Mouse (Mus musculus) neural tube, embryonic 10.5 days (tissue): ENCODE data around the gene A030005K14Rik.
A peak's percentile ranks its signal among the peaks of the same experiment; 100 is the strongest.

Experiments used
- DNase-seq: peaks from one replicate; pipeline ENCODE4 v3.0.0-alpha.2; 2017; ENCODE audit warnings: low spot score; ENCODE audit errors: extremely low spot score

A030005K14Rik gene

DNA sequence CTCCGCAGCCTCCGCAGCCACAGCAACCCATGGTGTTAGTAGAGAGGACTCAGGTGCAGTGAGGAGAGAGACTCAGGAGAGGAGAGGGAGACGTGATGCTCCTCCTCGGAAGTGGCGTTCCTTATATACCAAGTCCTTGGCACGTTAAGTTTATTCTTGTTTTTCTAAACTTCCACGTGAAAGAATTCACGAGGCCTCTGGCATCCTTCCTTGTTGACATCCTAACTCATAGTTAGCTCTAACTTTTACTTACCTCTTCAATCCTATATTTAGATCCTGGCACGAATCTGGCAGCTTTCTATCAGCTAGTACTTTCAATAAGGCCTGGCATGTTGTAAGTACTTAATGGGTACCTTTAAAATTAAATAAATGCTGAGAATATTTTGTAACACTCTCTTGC is at the start of gene A030005K14Rik:
TSS of gene A030005K14Rik (minus strand) at position 101 of the 400 bp plus-strand sequence.
- no peak for DNase-seq

DNA sequence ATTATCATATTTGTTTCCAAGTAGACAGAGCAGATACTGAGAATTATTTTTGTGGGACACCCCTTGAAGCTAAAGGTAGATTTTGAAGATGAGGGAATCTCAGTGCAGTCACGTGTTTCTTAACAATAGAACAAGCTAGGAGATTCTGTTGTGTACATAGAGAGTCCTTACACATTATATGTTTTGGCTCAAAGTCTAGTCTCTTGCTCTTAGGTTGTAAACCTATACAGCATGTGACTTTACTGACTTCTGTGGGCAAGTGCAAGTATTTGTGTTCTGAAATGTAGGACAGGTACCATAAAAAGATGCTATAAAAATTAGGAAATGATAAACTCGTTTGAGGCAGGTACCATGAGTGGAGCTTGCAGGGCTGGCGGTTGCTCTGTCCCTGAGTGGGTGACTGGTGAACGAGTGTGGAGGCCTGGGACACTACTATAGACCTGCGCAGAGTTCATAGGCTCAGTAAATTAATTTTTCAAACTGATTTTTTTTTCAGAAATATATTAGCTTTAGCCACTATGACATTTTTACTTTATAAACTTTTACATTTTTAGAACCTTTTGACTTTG is 48.3 kb upstream of the A030005K14Rik start:
- DNase-seq, result no peak

DNA sequence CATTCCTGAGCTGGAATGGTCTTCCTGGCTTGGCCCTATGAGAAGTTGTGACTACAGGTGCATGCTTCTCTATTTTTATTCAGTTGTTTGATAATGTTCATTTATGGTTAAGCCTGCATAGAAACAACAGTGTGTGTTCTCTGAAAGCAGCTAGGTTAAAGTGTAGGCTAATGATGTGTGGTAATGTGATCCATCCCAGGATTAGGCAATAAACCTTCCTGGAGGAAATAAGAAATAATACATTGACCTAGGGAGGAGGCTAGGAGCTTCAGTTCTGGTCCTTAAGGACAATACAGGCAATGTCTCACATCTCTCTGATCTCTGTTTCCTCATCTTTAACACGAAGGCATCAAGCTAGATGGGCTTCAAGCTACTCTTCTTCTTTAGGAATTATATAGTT is 46.3 kb upstream of the A030005K14Rik start:
- no peak for DNase-seq

DNA sequence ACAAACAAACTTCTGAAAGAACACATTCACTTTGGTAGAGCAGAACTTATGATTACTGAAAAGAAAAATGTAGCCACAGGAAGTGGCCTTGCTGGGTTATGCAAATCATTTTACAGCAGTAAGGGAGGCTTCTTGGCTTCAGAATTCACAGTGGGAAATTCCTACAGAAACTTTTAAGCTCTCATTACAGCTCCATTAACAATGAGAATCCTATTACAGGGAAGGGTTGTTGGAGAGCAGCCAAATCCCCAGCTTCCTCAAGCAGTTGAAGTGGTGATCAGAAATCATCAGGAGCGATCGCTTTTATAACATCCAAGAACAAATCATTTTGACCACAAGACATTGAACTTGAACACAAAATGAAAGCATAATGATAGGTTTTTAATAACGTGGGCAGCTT is 42.7 kb upstream of the A030005K14Rik start:
- DNase-seq, result no peak

DNA sequence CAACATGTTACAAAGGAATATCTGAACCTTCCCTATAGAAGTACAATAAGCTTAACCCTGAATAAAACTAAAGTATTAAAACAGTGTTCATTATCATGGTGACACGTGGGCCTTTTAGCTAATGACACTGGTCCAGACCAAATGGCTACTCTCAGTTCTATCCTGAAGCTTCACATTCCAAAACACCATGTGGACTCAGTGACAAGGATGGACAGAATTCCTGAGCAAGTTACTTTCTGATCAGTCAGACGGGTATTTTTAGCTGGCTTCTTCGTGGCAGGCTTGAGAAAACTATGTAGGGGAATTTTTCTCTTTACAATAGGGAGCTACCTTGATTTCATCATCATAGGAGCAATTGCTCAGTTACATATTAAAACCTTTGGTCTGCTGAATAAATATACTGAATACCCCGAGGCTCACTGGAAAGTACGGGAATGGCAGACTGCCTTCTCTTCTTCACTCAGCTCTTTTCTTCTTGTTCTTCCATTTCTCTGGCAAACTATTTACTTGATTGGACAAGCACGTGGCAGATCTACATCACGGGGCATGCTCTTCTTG is 40.5 kb upstream of the A030005K14Rik start:
- DNase-seq, result no peak

DNA sequence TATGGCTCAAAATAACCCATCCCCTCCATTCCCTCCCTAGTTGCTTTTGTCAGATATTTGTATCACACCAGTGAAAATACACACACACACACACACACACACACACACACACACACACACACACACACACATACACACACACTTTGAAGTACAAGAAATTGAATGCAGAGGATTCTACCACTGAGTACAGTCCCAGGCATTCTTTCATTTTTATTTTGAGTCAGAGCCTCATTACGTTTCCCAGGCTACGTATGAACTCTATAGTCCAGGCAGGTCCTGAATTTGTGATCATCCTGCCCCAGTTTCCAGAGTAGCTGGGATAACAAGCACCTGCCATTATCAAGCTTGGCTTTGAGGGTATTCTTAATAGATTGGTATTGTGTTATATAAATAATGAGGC is 40.0 kb upstream of the A030005K14Rik start:
- no peak for DNase-seq

DNA sequence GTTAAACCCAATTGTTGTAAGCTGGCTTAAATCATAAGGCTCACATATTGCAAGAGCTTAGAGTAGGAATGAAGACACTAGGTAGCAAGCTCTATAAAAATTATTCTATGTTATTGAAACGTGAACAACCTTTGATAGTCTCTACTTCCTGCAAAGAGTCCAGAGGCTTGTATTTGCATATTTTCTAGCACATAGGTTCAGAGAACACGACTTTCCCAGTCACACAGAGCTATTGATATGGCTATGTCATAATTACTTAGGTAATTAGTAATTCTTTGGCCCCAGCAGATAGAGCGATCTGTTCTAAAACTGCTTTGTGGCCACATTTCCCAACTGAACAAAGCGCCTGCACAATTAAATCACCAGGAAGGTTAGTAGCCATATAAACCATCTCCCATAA is 37.8 kb upstream of the A030005K14Rik start:
- DNase-seq, result no peak

DNA sequence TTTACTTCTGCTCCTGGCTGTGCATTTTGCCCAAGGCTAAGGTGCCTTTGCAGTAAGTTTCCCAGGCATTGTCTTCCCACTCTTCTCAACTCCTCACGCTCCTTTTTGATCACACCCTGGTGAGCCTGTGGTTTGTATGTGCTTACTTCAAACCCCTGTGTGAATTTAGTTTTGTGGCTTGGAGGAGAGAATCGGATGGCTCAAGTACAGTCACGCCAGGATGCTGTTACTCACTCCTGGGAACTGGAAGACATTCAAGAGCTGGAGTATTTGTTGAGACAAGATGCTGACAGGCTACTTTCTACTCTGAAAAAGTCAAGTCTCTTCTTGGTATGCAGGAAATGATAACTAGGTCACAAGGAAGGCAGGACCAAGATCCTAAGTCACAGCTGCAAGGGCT is 32.1 kb upstream of the A030005K14Rik start:
- no peak for DNase-seq

DNA sequence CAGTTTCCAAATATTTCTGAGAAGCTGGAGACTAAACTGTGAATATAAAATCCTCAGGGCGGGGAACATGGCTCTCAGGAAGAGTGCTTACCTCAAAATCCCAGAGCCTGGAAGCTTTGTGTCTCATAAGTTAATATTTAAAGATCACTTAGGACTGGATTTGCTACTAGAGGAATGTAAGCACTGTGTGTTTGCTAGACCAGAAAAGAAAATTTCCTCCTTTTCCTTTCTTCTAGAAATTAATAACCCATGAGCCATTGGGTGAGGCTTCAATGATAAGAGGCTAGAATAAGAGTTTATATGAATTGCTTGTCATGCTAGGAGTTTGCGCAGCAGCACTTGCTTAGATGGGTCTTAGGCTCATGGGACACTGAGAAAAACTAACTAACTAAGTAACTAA is 25.6 kb upstream of the A030005K14Rik start:
- DNase-seq, result no peak

DNA sequence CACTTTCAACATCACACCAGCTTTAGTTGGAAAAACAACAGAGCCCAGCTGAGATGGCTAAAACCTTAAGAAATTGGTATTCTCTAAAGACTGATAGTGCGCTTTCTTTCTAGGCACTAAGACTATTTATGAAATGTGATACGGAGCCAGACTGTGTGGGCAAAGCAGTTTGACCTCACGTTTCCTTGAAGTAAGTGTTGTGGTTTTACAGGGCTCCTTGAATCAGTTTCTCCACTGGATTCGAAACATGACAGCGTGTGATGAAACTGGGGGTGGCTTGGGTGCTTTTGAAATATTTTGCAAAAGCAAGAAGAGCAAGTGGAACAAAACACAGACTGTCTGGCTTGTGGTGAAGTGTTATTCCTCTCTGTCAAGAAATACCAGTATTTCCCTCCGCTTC is 17.8 kb upstream of the A030005K14Rik start:
- DNase-seq, result no peak

DNA sequence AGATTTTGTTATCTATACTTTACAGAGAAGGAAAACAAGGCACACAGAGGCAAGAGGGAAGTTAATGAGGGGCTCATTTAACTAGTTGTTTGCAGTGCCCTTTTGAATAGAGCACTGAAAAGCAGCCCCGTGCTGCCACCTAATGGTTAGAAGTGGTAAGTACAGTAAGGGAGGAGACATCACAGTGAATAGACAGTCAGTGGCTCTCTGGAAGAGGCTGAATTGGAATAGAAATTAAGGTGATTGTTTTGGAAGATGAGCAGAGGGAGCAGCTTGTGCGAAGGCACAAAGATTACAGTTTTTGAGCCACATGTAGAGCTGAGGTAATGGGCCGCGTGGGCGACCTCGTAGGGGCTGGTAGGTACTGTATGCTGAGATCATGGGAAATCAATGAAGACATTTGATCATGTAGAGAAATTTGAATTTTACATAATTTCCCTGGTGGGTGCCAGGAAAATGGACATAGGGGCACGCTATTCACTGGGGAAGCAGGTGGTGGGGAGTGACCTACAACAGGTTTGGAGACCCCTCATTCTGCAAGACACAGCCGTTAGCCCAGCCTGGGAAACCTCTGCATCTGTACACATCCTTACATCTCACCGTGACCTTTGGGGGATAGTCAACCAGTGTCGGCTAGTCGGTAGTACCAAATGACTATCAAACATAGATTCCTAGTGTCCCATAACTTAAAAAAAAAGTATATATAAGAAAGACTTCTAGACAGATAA is 17.2 kb upstream of the A030005K14Rik start:
- DNase-seq, result peak; percentile 44

DNA sequence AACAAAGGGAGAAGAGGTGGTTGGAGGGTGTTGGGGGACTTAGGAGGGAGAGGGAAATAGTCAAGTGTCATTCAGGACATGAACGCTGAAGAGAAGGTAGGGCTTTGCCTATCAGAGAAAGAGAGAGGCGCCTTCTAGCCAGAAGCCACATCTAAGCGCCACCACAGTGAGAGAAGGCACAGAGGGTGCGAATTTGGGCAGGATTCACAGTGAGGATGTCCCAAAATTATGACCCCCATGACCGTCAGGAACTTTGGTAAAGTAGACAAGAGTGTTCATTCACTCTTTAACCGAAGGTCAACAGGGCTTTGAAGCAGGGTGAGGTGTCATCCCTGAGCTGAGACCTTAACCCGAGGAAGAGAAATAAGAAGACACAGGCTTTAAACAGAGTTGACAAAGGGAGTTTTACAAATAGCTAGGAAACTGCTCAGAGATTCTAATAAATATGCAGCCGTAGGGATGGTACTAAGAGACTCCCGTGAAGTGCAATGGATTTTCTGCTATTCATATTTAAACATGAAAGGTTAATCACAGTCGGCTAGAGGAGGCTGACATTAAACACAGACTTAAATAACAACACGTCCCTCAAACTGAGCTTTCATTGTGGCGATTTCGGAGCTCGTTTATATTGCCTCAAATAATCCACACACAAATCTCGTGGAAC is 16.5 kb upstream of the A030005K14Rik start:
- peak; percentile 13 for DNase-seq

DNA sequence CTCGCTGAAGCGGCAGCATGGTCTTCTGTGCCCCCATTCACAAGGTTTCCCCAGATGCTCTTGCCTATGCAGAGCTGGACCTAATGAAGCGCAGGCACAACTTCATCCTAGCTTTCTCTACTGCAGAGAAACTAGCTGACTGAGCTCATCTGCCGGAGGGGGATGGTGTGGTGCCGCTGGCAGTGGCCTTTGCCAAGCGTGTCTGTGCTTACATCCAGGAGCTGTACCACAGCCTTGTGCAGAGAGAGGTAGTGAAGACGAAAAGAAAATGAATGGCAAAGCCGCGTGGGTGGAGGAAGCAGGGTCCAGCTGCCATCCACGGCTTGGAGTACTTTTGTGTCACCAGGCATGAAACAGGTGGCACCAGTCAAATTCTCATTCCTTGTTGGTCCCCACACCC is 8.0 kb upstream of the A030005K14Rik start:
- no peak for DNase-seq

DNA sequence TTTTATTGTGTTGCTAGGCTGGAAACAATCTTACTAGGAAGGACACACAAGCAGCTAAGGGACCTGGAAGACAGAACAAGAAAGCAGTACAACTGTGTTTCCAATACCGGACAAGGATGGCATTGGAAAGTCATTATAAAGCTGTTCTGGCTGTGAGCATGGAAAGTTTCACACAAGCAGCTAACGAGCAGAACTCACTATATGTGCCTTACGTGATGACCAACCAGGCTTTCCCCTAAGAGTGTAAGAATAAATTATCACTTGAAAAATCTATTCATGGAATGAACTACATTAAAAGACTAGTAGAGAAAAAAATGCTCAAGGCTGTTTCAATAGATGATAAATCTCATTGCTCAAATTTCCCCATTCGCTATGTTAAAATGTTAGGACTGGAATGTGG is 7.4 kb upstream of the A030005K14Rik start:
- DNase-seq, result no peak

DNA sequence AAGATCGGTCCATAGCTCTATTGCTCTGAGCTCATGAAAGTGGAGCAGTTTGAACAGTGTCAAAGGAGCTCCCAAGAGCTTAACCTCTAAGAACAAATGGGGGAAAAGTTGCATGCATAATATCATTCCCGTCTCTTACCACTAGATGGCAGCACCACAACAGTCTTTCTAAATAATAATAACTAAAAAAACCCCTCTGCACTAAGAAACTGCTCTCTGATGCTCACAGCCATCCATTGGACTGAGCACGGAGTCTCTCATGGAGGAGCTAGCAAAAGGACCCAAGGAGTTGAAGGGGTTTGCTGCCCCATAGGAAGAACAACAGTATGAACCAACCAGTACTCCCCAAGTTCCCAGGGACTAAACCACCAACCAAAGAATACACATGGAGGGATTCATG is 5.7 kb upstream of the A030005K14Rik start:
- DNase-seq, result peak; percentile 27

DNA sequence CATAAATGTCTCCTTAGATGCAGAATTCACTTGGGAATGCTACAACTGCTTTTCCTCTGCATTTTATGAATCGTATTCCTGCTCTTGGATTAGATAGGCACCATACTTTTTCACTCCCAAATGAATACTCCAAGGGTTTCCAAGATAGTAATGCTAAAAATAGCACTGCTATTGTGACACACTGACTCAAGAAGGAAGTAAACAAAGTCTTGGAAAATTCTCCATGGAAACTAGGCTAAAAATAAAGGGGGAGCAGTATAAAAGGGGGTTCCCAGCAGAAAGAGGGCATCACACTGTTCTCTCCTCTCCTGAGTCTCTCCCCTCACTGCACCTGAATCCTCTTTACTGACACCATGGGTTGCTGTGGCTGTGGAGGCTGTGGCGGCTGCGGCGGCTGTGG is 1.5 kb upstream of the A030005K14Rik start, which contains the start of gene Krtap28-13:
TSS of gene Krtap28-13 (plus strand) at position 288 of the 400 bp plus-strand sequence.
- DNase-seq, result no peak

DNA sequence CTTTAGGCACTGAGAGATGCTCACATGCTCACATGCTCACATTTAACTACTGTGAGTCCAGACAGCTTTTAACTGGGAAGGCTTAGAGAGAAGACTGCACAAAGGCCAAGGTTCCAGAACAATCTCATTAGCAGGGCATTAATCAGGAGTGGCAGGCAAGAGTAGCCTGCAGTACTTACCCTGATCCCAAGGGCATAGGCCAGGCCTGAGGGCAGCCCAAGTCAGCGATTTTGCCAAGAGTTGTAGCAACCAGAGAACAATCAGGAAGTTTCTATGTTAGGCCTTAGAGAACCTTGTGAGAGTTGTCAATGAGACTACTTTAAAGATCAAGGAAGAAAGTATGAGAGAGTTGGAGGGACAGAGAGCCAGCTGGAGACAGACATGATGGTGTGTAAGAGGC is 697 bp downstream of the A030005K14Rik start:
- no peak for DNase-seq

DNA sequence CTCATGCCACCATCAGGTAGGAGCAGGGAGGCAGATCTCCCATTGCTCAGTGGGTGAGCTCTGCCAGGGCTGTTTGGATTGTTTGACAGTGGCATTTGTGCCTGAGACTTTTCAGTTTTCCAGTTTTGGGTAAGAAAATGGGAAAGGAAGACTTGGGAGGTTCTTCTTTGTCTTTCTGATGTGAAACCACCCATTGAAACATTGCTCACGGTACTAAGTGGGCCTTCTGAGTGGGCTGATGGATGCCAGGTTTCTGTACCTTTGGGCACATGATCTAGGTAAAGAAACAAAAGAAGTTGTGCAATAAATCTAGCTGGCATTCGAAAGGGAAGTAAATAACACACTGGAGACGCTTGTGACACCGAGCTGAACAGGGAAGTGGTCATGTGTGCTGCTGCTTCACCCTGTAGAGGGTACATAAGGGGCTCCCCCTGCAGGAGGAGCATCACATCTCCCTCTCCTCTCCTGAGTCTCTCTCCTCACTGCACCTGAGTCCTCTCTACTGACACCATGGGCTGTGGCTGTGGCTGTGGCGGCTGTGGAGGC is 14.2 kb downstream of the A030005K14Rik start, which contains the start of gene Gm47969:
TSS of gene Gm47969 (plus strand) at position 51 of the 546 bp plus-strand sequence.
- no peak for DNase-seq

DNA sequence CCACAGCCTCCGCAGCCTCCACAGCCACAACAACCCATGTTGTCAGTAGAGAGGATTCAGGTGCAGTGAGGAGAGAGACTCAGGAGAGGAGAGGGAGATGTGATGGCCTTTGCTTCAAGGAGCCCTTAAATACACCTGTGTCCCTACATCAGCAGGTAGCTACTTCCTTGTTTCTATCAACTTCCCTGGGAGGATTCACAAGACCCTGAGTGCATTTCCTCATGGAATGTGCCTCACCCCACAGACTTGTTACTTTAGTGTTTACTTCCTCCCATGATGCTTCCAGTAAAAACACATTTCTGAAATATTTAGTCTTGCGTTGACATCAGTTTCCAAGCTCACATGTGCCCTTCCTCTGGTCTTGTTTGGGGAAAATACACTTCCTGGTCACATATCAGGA is 16.8 kb downstream of the A030005K14Rik start, which contains the start of gene Krtap28-10:
TSS of gene Krtap28-10 (minus strand) at position 101 of the 400 bp plus-strand sequence.
- DNase-seq, result no peak

DNA sequence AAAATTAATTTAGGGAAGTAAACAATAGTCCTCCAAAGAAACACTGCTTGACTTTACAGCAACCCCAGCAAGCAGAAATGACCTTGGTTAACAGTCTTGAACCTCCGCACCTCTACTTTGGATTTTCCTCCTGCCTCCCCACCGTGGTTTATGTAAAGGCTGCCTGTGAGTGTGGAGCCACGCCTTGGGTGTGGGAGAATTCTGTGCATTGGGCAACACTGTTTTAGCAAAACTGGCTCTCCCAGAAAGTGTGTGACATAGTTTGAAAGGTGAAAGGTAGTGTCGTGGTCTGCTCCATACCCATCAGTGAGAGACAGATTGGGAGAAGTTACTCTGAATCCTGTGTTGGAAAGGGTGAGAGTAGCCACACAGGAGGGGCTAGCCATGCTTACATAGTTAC is 20.1 kb downstream of the A030005K14Rik start:
- DNase-seq, result no peak

DNA sequence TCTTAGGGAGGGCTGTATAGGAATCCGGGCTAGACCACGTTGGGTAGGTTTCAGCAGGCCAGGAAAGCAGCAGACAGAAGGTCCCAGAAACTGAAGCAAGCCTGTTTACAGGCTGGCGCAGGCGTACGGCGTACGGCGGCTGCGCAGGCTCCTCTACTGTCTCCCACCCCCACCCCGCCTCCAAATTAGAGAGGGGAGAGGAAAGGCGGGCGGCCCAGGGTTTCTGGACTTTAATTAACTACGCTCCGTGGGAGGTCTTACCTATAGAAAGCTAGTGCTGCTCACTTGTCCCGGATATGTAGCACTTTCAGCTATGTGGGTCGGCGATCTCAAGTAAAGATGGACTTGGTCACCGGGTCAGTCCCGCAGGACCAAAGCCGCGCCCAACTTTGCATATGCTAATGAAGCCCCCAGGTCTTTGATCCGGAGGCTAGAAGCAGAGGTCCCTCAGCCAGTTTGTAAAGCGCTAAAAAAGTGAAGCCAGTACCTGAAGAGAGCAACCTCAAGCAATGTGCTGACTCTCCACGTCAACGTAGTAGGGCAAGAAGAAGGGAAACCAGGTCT is 21.0 kb downstream of the A030005K14Rik start, which contains the start of gene Slc19a3:
TSS of gene Slc19a3 (minus strand) at position 340 of the 564 bp plus-strand sequence.
- peak; percentile 51 for DNase-seq
